Mouse (Mus musculus): ENCODE measurements around the gene Hist1h3b.
"Not testable (repeated sequence)": the region's sequence is repeated elsewhere in the genome, so short reads cannot be mapped to it uniquely, and the experiment has no call there.

Gene Hist1h3b

GRCm38 (mm10) chr13:23752067-23752741 lies at the start of gene Hist1h3b:
TSS of gene Hist1h3b (plus strand) at chr13:23752267.
- DNase-seq (ENCODE audit: low spot score in 2 of 2) = peak; percentile 77 to 81

GRCm38 (mm10) chr13:23702801-23703200 lies 49.3 kb upstream of the Hist1h3b start:
- DNase-seq (ENCODE audit: low spot score in 2 of 2) = not testable (repeated sequence)

GRCm38 (mm10) chr13:23705751-23706356 lies 46.2 kb upstream of the Hist1h3b start:
- no peak for DNase-seq (ENCODE audit: low spot score in 2 of 2)

GRCm38 (mm10) chr13:23706771-23707170 lies 45.3 kb upstream of the Hist1h3b start:
- DNase-seq (ENCODE audit: low spot score in 2 of 2) = no peak

GRCm38 (mm10) chr13:23708041-23708440 lies 44.0 kb upstream of the Hist1h3b start:
- DNase-seq (ENCODE audit: low spot score in 2 of 2) = no peak

GRCm38 (mm10) chr13:23708654-23709053 lies 43.4 kb upstream of the Hist1h3b start:
- DNase-seq (ENCODE audit: low spot score in 2 of 2) = no peak

GRCm38 (mm10) chr13:23709714-23710373 lies 42.2 kb upstream of the Hist1h3b start:
- DNase-seq (ENCODE audit: low spot score in 2 of 2) = peak in 1 of 2 experiments; percentile 11

GRCm38 (mm10) chr13:23710374-23711089 lies 41.5 kb upstream of the Hist1h3b start, which contains the start of gene Hfe:
TSS of gene Hfe (minus strand) at chr13:23710854.
- peak; percentile 62 to 63 for DNase-seq (ENCODE audit: low spot score in 2 of 2)

GRCm38 (mm10) chr13:23716261-23717042 lies 35.6 kb upstream of the Hist1h3b start:
- DNase-seq (ENCODE audit: low spot score in 2 of 2) = no peak

GRCm38 (mm10) chr13:23717176-23717575 lies 34.9 kb upstream of the Hist1h3b start:
- DNase-seq (ENCODE audit: low spot score in 2 of 2) = no peak

GRCm38 (mm10) chr13:23717593-23718245 lies 34.3 kb upstream of the Hist1h3b start:
- not testable (repeated sequence) for DNase-seq (ENCODE audit: low spot score in 2 of 2)

- DNase-seq (ENCODE audit: low spot score in 2 of 2) = no peak
These were observed 27.8 kb upstream of the Hist1h3b start for GRCm38 (mm10) chr13:23724239-23724638.

GRCm38 (mm10) chr13:23725213-23725612 lies 26.9 kb upstream of the Hist1h3b start:
- no peak for DNase-seq (ENCODE audit: low spot score in 2 of 2)

- DNase-seq (ENCODE audit: low spot score in 2 of 2) = no peak
These were observed 23.4 kb upstream of the Hist1h3b start for GRCm38 (mm10) chr13:23728472-23729191.

GRCm38 (mm10) chr13:23729192-23729525 lies 22.9 kb upstream of the Hist1h3b start:
- DNase-seq (ENCODE audit: low spot score in 2 of 2) = no peak

- DNase-seq (ENCODE audit: low spot score in 2 of 2) = no peak
These were observed 22.4 kb upstream of the Hist1h3b start for GRCm38 (mm10) chr13:23729706-23730105.

- DNase-seq (ENCODE audit: low spot score in 2 of 2) = no peak
These were observed 21.6 kb upstream of the Hist1h3b start for GRCm38 (mm10) chr13:23730479-23730878.

GRCm38 (mm10) chr13:23732156-23732804 lies 19.8 kb upstream of the Hist1h3b start:
- DNase-seq (ENCODE audit: low spot score in 2 of 2) = peak in 1 of 2 experiments; percentile 42

- DNase-seq (ENCODE audit: low spot score in 2 of 2) = no peak
These were observed 15.0 kb upstream of the Hist1h3b start for GRCm38 (mm10) chr13:23737091-23737490.

GRCm38 (mm10) chr13:23738041-23738440 lies 14.0 kb upstream of the Hist1h3b start:
- peak in 1 of 2 experiments; percentile 13 for DNase-seq (ENCODE audit: low spot score in 2 of 2)
